Mouse (Mus musculus): ENCODE data around the gene Dot1l.
A peak's percentile ranks its signal among the peaks of the same experiment; 100 is the strongest.

DNA sequence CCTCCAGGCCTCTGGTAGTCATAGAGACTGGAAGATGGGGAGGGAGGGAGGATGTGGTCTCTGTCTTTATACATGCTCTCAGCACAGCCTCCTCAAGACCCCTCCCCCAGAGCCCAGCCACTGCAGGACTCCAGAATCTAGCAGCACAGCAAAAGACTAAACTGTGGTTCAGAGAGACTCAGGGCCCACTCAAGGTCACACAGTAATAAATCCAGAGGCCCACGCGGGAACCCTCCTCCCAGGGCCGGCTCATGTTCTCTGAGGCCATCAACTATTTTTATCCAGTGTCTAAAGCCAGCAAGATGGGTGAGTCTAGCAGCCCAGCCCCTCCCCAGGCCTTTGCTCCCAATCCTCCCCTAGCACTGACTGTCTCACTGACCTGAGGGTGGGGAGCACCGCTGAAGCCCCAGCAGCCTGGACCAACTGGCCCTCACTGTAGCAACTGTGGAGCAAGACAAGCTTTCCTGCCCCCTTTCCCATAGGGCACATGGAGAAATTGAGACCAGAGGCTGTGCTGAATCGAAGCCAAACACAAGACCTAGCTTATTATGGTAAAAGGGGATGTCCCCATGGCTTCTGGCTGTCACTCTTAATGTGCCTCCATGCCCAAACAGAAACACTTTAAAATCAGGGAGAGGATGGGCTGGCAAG, 57.5 kb downstream of the Dot1l start:
- TF ChIP-seq CEBPB (IDR thresholded peaks at IDR 0.05; ENCODE audit: insufficient read depth, poor library complexity, severe bottlenecking), result no peak
- TF ChIP-seq POLR2A (IDR thresholded peaks at IDR 0.05; ENCODE audit: insufficient read length, low read depth), result peak; percentile 51
- peak; percentile 10 for TF ChIP-seq POLR2AphosphoS2 (IDR thresholded peaks at IDR 0.05; ENCODE audit: insufficient read length, low read depth)
- no peak for TF ChIP-seq REST (IDR thresholded peaks at IDR 0.05; ENCODE audit: insufficient read depth, insufficient read length)
- TF ChIP-seq MAX (IDR thresholded peaks at IDR 0.05; ENCODE audit: low read depth), result no peak
- no peak for TF ChIP-seq E2F4 (IDR thresholded peaks at IDR 0.05; ENCODE audit: insufficient read depth)
- peak in 2 of 3 experiments; percentile 20 to 62 for TF ChIP-seq MYOG (IDR thresholded peaks at IDR 0.05; ENCODE audit: control insufficient read depth in 1 of 3, insufficient read depth in 1 of 3, insufficient read length in 2 of 3, low read depth in 2 of 3)
